Mouse (Mus musculus): ENCODE data around the gene Slc44a4. TPM values are rescaled to one million over a fixed set of nuclear protein-coding genes. Genes with fewer than 3 reads are reported as not detected.

Gene Slc44a4
- 1.1 TPM in 2 replicates for polyA plus RNA-seq (2015; fragmentation: Nextera tagmentation; extraction: Ambion mirVana)

GRCm38 (mm10) chr17:34913930-34914665 is at the start of gene Slc44a4:
Gene Slc44a4, plus strand, starts transcription at chr17:34914466.

GRCm38 (mm10) chr17:34879336-34879879 is 34.9 kb upstream of the Slc44a4 start, which contains the start of gene Zbtb12:
Gene Zbtb12, plus strand, starts transcription at chr17:34879483.

GRCm38 (mm10) chr17:34881683-34882310 is 32.5 kb upstream of the Slc44a4 start, which contains the start of gene Gm20547:
Gene Gm20547, minus strand, starts transcription at chr17:34882042.

GRCm38 (mm10) chr17:34898160-34898586 is 16.1 kb upstream of the Slc44a4 start, which contains the start of the genes C2 and Ehmt2:
Gene C2, minus strand, starts transcription at chr17:34898265.
Gene Ehmt2, plus strand, starts transcription at chr17:34898469.

GRCm38 (mm10) chr17:34931061-34931734 is 16.9 kb downstream of the Slc44a4 start, which contains the start of gene Neu1:
Gene Neu1, plus strand, starts transcription at chr17:34931253.

GRCm38 (mm10) chr17:34959130-34959778 is 45.0 kb downstream of the Slc44a4 start, which contains the start of gene Hspa1b:
Gene Hspa1b, minus strand, starts transcription at chr17:34959238.

GRCm38 (mm10) chr17:34969822-34970221 is 55.6 kb downstream of the Slc44a4 start, which contains the start of gene Gm20481:
Gene Gm20481, plus strand, starts transcription at chr17:34969912.

GRCm38 (mm10) chr17:34972069-34972749 is 57.9 kb downstream of the Slc44a4 start, which contains the start of the genes Hspa1a and Hspa1l:
Gene Hspa1a, minus strand, starts transcription at chr17:34972156.
Gene Hspa1l, plus strand, starts transcription at chr17:34972703.

Other genes with a start within 250 kb of the Slc44a4 start
- 10.3 and 10.4 TPM in 2 replicates for gene Tnxb, start 243.9 kb upstream of the Slc44a4 start, polyA plus RNA-seq (2015; fragmentation: Nextera tagmentation; extraction: Ambion mirVana)
- 182 and 224 TPM in 2 replicates for gene C4b, start 170.6 kb upstream of the Slc44a4 start, polyA plus RNA-seq (2015; fragmentation: Nextera tagmentation; extraction: Ambion mirVana)
- gene Cyp21a1, start 109.9 kb upstream of the Slc44a4 start, polyA plus RNA-seq (2015; fragmentation: Nextera tagmentation; extraction: Ambion mirVana), result 2,316 and 6,586 TPM in 2 replicates
- gene Stk19, start 77.5 kb upstream of the Slc44a4 start, polyA plus RNA-seq (2015; fragmentation: Nextera tagmentation; extraction: Ambion mirVana), result 37.9 and 41.1 TPM in 2 replicates
- gene Dxo, start 77.4 kb upstream of the Slc44a4 start, polyA plus RNA-seq (2015; fragmentation: Nextera tagmentation; extraction: Ambion mirVana), result 34.6 and 62.4 TPM in 2 replicates
- 23.8 and 36.5 TPM in 2 replicates for gene Skiv2l, start 64.3 kb upstream of the Slc44a4 start, polyA plus RNA-seq (2015; fragmentation: Nextera tagmentation; extraction: Ambion mirVana)
- 56.9 and 73.9 TPM in 2 replicates for gene Nelfe, start 64.1 kb upstream of the Slc44a4 start, polyA plus RNA-seq (2015; fragmentation: Nextera tagmentation; extraction: Ambion mirVana)
- gene Cfb, start 51.9 kb upstream of the Slc44a4 start, polyA plus RNA-seq (2015; fragmentation: Nextera tagmentation; extraction: Ambion mirVana), result 27.2 and 40.8 TPM in 2 replicates
- 1.6 and 1.9 TPM in 2 replicates for gene Zbtb12, start 35.0 kb upstream of the Slc44a4 start, polyA plus RNA-seq (2015; fragmentation: Nextera tagmentation; extraction: Ambion mirVana)
- gene Gm20547, start 32.4 kb upstream of the Slc44a4 start, polyA plus RNA-seq (2015; fragmentation: Nextera tagmentation; extraction: Ambion mirVana), result not detected in 2 replicates
- gene C2, start 16.2 kb upstream of the Slc44a4 start, polyA plus RNA-seq (2015; fragmentation: Nextera tagmentation; extraction: Ambion mirVana), result 37.4 and 41.0 TPM in 2 replicates
- gene Ehmt2, start 16.0 kb upstream of the Slc44a4 start, polyA plus RNA-seq (2015; fragmentation: Nextera tagmentation; extraction: Ambion mirVana), result 45.4 and 52.6 TPM in 2 replicates
- gene Neu1, start 16.8 kb downstream of the Slc44a4 start, polyA plus RNA-seq (2015; fragmentation: Nextera tagmentation; extraction: Ambion mirVana), result 24.3 and 32.3 TPM in 2 replicates
- 1.4 and 1.6 TPM in 2 replicates for gene Hspa1b, start 44.8 kb downstream of the Slc44a4 start, polyA plus RNA-seq (2015; fragmentation: Nextera tagmentation; extraction: Ambion mirVana)
- not detected in 2 replicates for gene Gm20481, start 55.4 kb downstream of the Slc44a4 start, polyA plus RNA-seq (2015; fragmentation: Nextera tagmentation; extraction: Ambion mirVana)
- 11.8 and 21.4 TPM in 2 replicates for gene Hspa1a, start 57.7 kb downstream of the Slc44a4 start, polyA plus RNA-seq (2015; fragmentation: Nextera tagmentation; extraction: Ambion mirVana)
- 0.11 and 0.17 TPM in 2 replicates for gene Hspa1l, start 58.2 kb downstream of the Slc44a4 start, polyA plus RNA-seq (2015; fragmentation: Nextera tagmentation; extraction: Ambion mirVana)
- gene Lsm2, start 67.4 kb downstream of the Slc44a4 start, polyA plus RNA-seq (2015; fragmentation: Nextera tagmentation; extraction: Ambion mirVana), result 62.8 and 87.8 TPM in 2 replicates
- 31.9 and 37.8 TPM in 2 replicates for gene Vars, start 86.5 kb downstream of the Slc44a4 start, polyA plus RNA-seq (2015; fragmentation: Nextera tagmentation; extraction: Ambion mirVana)
- 0.21 and 0.35 TPM in 2 replicates for gene Vwa7, start 102.1 kb downstream of the Slc44a4 start, polyA plus RNA-seq (2015; fragmentation: Nextera tagmentation; extraction: Ambion mirVana)
- gene Sapcd1, start 113.5 kb downstream of the Slc44a4 start, polyA plus RNA-seq (2015; fragmentation: Nextera tagmentation; extraction: Ambion mirVana), result 4.2 and 6.4 TPM in 2 replicates
- gene Msh5, start 132.3 kb downstream of the Slc44a4 start, polyA plus RNA-seq (2015; fragmentation: Nextera tagmentation; extraction: Ambion mirVana), result 2.5 and 3.4 TPM in 2 replicates
- 309 and 357 TPM in 2 replicates for gene Clic1, start 135.5 kb downstream of the Slc44a4 start, polyA plus RNA-seq (2015; fragmentation: Nextera tagmentation; extraction: Ambion mirVana)
- 134 and 219 TPM in 2 replicates for gene Ddah2, start 144.6 kb downstream of the Slc44a4 start, polyA plus RNA-seq (2015; fragmentation: Nextera tagmentation; extraction: Ambion mirVana)
- 0.19 and 0.61 TPM in 2 replicates for gene Ly6g6c, start 150.9 kb downstream of the Slc44a4 start, polyA plus RNA-seq (2015; fragmentation: Nextera tagmentation; extraction: Ambion mirVana)
- 0.55 and 0.69 TPM in 2 replicates for gene Mpig6b, start 151.7 kb downstream of the Slc44a4 start, polyA plus RNA-seq (2015; fragmentation: Nextera tagmentation; extraction: Ambion mirVana)
- gene Ly6g6e, start 162.4 kb downstream of the Slc44a4 start, polyA plus RNA-seq (2015; fragmentation: Nextera tagmentation; extraction: Ambion mirVana), result 0.12 and 0.55 TPM in 2 replicates
- gene Ly6g6d, start 163.6 kb downstream of the Slc44a4 start, polyA plus RNA-seq (2015; fragmentation: Nextera tagmentation; extraction: Ambion mirVana), result 1.4 and 2.1 TPM in 2 replicates
- gene Ly6g6f, start 171.1 kb downstream of the Slc44a4 start, polyA plus RNA-seq (2015; fragmentation: Nextera tagmentation; extraction: Ambion mirVana), result 0.22 and 0.73 TPM in 2 replicates
- gene Abhd16a, start 174.8 kb downstream of the Slc44a4 start, polyA plus RNA-seq (2015; fragmentation: Nextera tagmentation; extraction: Ambion mirVana), result 94.1 and 104 TPM in 2 replicates
- not detected in 2 replicates for gene Ly6g5c, start 193.8 kb downstream of the Slc44a4 start, polyA plus RNA-seq (2015; fragmentation: Nextera tagmentation; extraction: Ambion mirVana)
- 0.30 and 0.47 TPM in 2 replicates for gene Ly6g5b, start 201.0 kb downstream of the Slc44a4 start, polyA plus RNA-seq (2015; fragmentation: Nextera tagmentation; extraction: Ambion mirVana)
- 14.4 and 16.6 TPM in 2 replicates for gene Gpank1, start 207.0 kb downstream of the Slc44a4 start, polyA plus RNA-seq (2015; fragmentation: Nextera tagmentation; extraction: Ambion mirVana)
- gene Csnk2b, start 207.6 kb downstream of the Slc44a4 start, polyA plus RNA-seq (2015; fragmentation: Nextera tagmentation; extraction: Ambion mirVana), result 161 and 223 TPM in 2 replicates
- gene D17H6S53E, start 211.9 kb downstream of the Slc44a4 start, polyA plus RNA-seq (2015; fragmentation: Nextera tagmentation; extraction: Ambion mirVana), result 8.9 and 11.5 TPM in 2 replicates
- gene Apom, start 217.6 kb downstream of the Slc44a4 start, polyA plus RNA-seq (2015; fragmentation: Nextera tagmentation; extraction: Ambion mirVana), result 26.8 and 40.5 TPM in 2 replicates
- 40.7 and 47.0 TPM in 2 replicates for gene Bag6, start 220.7 kb downstream of the Slc44a4 start, polyA plus RNA-seq (2015; fragmentation: Nextera tagmentation; extraction: Ambion mirVana)